Mouse (Mus musculus) stomach, embryonic 15.5 days (tissue): Measurements from ENCODE around the gene Mlkl. TPM values are rescaled to one million over a fixed set of nuclear protein-coding genes. Genes with fewer than 3 reads are reported as not detected.
"Not testable (repeated sequence)": the region's sequence is repeated elsewhere in the genome, so short reads cannot be mapped to it uniquely, and the experiment has no call there.

Experiments
- ATAC-seq: fragments of 200-750 bp; cut with Nextera tagmentation; 2 replicates; pipeline ENCODE4 v1.8.0; 2017; ENCODE audit warnings: low read depth, moderate number of reproducible peaks, moderate TSS enrichment; ENCODE audit not compliant: insufficient read depth, low FRiP score
- H3K27ac ChIP-seq: fragments of 300-500 bp; sonication (generic); 2 replicates; pipeline ENCODE4 v1.5.1; 2015; ENCODE audit warnings: mild to moderate bottlenecking, inconsistent platforms
- H3K27me3 ChIP-seq: fragments of 300-500 bp; sonication (generic); replicated peaks from 2 replicates; pipeline ENCODE4 v1.6.1; 2015; ENCODE audit warnings: inconsistent platforms
- H3K36me3 ChIP-seq: fragments of 300-500 bp; sonication (generic); 2 replicates; pipeline ENCODE4 v1.6.1; 2015; ENCODE audit warnings: inconsistent platforms
- H3K4me1 ChIP-seq: fragments of 300-500 bp; sonication (generic); 2 replicates; pipeline ENCODE4 v1.6.1; 2015; ENCODE audit warnings: inconsistent platforms
- H3K4me2 ChIP-seq: fragments of 300-500 bp; sonication (generic); 2 replicates; pipeline ENCODE4 v1.6.1; 2015; ENCODE audit warnings: mild to moderate bottlenecking, inconsistent platforms
- H3K4me3 ChIP-seq: fragments of 300-500 bp; sonication (generic); replicated peaks from 2 replicates; pipeline ENCODE4 v1.5.1; 2015; ENCODE audit warnings: inconsistent platforms
- H3K9ac ChIP-seq: fragments of 300-500 bp; sonication (generic); 2 replicates; pipeline ENCODE4 v1.6.1; 2015; ENCODE audit warnings: inconsistent platforms
- H3K9me3 ChIP-seq: fragments of 300-500 bp; sonication (generic); 2 replicates; pipeline ENCODE4 v1.6.1; 2016; ENCODE audit warnings: inconsistent platforms
- WGBS: fragments of 180-500 bp; shearing (Covaris S2); methylation state at CpG from one replicate; pipeline ENCODE4 v1.1.7; 2015; 5-methylcytosine and 5-hydroxymethylcytosine counted together
- polyA plus RNA-seq: library from polyadenylated mRNA; unstranded; fragments of >200 nt; fragmentation: Nextera tagmentation; extraction: Ambion mirVana; gene quantifications from 2 replicates; pipeline ENCODE4 v1.2.1, GENCODE M21; 2015

The Mlkl gene
- polyA plus RNA-seq, 1 experiment from 2014 or later = 2.4 TPM

DNA sequence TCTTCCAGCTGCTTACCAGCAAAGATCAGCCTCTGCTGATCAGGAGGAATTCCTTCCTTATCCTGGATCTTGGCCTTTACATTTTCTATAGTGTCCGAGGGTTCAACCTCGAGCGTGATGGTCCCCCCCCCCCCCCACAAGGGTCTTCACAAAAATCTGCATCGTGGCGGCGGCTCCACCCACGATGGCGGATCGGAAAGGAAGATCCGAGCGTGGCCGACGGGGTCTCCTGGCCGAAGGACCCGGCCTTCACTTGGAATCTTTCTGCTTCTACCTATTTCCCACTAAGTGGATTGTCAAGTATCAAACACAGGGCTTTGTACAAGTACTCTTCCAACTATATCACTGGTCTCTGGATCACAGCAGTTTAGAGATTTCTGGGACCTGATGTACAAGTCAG lies 28.0 kb downstream of the Mlkl start:
- 94% methylated on average over 15 of the region's 15 CpGs for WGBS
- H3K9ac ChIP-seq, H3K27ac ChIP-seq, H3K27me3 ChIP-seq, H3K4me1 ChIP-seq, H3K4me2 ChIP-seq, ATAC-seq, H3K4me3 ChIP-seq, H3K36me3 ChIP-seq, H3K9me3 ChIP-seq: not testable (repeated sequence)

DNA sequence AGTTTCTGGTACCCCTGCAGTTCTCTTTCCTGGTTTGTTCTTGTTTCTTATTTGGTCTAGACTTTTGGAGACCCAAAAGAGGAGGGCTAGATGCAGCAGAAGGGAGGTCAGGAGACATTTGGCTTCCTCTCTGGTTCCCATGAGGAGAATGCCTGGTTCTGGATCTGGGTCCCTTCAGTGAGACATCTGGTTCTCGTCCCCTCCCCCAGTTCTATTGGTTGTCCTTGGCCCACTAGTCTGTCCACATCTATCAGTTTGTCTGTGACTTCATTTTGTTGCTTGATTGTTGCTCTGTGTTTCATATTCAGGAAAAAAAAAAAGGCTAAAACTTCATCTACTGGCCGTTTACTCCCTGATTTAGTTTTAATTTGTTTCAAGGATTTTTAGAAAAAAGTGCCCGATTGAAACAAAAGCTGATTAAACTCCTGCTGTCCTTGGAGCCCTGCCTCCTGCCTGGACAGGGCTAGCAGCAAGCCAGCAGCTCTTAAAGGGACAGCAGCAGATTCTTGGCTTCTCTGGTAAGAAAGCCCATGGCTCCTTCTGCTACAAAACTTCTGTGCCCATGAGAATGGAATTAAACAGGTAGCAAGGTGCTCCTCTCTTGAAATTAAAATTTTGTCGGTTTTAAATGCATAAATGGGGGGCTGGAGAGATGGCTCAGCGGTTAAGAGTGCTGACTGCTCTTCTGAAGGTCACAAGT lies 32.8 kb downstream of the Mlkl start:
- H3K4me3 ChIP-seq = no peak overlapping the region
- ATAC-seq = no peak
- H3K27me3 ChIP-seq = no peaks in the 10 kb centered on the region
- H3K9ac ChIP-seq = no peak overlapping the region
- H3K4me1 ChIP-seq = no peaks in the 10 kb centered on the region
- 29% methylated on average over 5 of the region's 5 CpGs for WGBS
- no peaks in the 10 kb centered on the region for H3K36me3 ChIP-seq
- H3K4me2 ChIP-seq = no peak overlapping the region
- H3K9me3 ChIP-seq = no peaks in the 10 kb centered on the region
- H3K27ac ChIP-seq = no peak overlapping the region

DNA sequence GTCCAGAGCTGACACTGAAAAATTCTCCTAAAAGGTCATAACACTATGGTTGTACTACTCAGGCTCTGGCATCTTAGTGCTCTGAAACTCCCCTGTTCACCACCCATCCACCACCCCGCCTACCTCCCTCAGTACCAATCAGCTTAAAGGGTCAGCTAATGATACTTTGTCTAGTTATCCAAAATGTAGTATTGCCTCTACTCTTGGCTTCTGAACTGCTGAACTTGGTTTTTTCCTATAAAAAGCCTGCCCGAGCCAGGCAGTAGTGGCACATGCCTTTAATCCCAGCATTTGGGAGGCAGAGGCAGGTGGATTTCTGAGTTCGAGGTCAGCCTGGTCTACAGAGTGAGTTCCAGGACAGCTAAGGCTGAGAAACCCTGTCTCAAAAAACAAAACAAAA lies 33.6 kb downstream of the Mlkl start:
- no peaks in the 10 kb centered on the region for H3K9me3 ChIP-seq
- no peak overlapping the region for H3K4me2 ChIP-seq
- H3K9ac ChIP-seq = no peak overlapping the region
- no peak overlapping the region for H3K4me3 ChIP-seq
- 87% methylated on average over 3 of the region's 3 CpGs for WGBS
- H3K36me3 ChIP-seq = no peaks in the 10 kb centered on the region
- ATAC-seq = no peak
- 0 out of 2 replicates have a peak, but pooled peaks cover under 1% of the 10 kb centered on the region for H3K4me1 ChIP-seq
- no peaks in the 10 kb centered on the region for H3K27me3 ChIP-seq
- H3K27ac ChIP-seq = no peak overlapping the region

DNA sequence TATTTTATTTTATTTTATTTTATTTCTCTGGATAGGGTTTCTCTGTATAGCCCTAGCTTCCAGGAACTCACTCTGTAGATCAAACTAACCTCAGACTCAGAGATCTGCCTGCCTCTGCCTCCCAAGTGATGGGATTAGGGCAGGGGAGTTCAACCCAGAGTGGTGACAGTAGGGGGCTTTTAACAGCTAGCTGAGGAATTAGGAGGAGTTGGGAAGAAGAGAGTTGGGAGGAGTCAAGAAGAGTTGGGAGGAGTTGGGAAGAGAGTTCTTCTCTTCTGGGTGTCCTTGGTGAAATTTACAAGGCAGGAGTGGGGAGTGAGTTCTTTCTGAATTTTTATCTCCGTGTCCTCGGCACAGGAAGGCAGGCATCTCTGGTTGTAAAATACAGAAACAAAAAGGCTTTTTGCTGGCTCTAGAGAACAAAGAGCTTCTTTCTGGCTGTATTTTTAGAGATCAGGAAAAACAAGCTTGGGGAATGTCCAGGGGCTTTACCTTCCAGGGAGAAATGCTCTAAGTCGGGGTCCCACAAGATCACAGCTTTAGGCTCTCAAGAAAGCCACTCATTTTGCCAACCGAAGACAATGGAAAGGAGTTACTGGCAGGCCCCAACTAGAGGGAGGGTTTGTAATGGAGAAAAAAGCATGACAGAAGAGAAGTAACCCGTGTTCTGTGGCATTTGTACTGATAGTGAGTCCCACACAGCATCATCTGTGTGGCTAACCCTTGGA lies 34.7 kb downstream of the Mlkl start:
- not testable (repeated sequence) for ATAC-seq, H3K27ac ChIP-seq
- WGBS = 78% methylated on average over 5 of the region's 5 CpGs

DNA sequence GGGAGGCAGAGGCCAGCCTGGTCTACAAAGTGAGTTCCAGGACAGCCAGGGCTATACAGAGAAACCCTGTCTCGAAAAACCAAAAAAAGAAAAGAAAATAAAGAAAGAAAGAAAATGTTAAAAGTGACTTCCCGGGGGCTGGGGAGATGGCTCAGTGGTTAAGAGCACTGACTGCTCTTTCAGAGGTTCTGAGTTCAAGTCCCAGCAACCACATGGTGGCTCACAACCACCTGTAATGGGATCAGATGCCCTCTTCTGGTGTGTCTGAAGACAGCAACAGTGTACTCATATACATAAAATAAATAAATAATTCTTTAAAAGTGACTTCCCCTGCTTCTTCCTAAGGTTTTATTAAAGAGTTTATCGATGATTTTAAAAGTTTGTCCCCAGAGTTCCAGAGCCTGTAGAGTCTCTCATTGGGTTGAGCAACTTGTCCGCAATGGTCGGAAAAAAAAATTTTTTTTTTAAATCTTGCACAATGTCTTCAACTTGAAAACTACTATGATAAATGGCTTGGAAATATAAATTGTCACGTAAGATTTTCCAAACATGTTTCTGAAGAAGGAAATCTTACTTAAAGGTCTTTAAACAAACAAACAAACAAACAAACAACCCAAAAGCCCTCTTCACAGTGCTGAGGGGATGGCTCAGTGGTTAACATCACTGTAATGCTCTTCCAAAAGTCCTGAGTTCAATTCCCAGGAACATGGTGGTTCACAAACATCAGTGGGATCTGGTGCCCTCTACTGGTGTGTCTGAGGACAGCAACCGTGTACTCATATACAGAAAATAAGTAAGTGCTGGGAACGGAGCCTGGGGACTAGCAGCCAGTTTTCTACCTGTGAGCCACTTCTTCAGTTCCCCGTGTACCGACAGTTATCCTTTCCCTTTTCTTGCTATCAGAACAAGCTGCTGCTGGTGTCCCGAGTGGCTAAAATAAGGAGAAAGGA lies 37.1 kb downstream of the Mlkl start:
- Histone ChIP-seq H3K4me3 (peak overlapping the region; percentile 94), H3K4me2 (peak overlapping the region; percentile 55), H3K36me3 (0 out of 2 replicates have a peak, but pooled peaks cover 3% of the 10 kb centered on the region), H3K9me3 (no peaks in the 10 kb centered on the region), H3K27ac (peak overlapping the region; percentile 67), H3K4me1 (peaks cover 8% of the 10 kb centered on the region; the same call in 1 of the 2 replicates), H3K27me3 (no peaks in the 10 kb centered on the region), H3K9ac (no peak overlapping the region)
- 61% methylated on average over 11 of the region's 11 CpGs for WGBS
- no peak for ATAC-seq

More for the DNA sequence above, 34.7 kb downstream of the Mlkl start:
- H3K4me2 ChIP-seq, H3K4me1 ChIP-seq, H3K27me3 ChIP-seq, H3K4me3 ChIP-seq, H3K36me3 ChIP-seq, H3K9ac ChIP-seq, H3K9me3 ChIP-seq: not testable (repeated sequence)

DNA sequence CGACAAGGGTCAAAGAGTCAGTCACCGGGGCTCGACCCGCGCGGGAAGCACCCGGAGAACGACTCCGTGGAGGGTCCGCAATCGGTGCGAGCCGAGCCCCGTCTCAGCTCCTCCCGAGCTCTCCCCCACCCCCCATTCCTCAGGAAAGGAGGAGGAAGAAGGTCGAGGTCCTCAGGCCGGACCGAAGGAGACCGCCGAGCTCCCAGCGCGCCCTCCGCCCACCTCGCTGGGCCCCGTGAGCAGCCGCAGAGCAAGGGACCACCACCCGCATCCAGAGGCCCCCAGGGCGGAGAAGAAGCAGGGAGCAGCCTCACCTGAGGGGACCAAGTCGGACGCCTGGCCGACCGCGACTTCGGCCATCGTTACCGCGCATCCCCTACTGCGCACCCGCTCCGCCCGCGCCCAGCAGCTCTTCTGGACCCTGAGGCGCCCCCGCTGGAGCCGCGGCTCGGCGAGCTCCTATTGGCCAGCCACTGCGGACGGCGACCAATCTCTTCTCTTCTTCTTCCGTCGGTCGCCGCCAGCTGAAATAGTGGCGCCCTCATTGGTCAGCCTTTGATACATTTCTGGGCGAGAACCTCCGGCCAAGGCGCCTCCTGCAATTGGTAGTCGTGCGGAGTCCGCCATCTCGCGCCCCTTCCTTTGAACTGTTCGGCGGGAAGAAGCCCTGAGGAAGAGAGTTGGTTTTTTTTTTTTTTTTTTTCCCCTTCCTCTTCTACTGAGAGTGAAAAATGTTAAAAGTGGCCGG lies 38.0 kb downstream of the Mlkl start, which contains the start of gene Rfwd3:
Gene Rfwd3, minus strand, starts transcription at position 402 of the 748 bp plus-strand sequence.
- H3K4me2 ChIP-seq = peak within 1 kb of the TSS; percentile 64
- H3K4me3 ChIP-seq = peak within 1 kb of the TSS; percentile 94
- H3K27me3 ChIP-seq = no peaks in the 10 kb centered on the region
- no peaks in the 10 kb centered on the region for H3K9me3 ChIP-seq
- H3K36me3 ChIP-seq = peaks cover 10% of the 10 kb centered on the region; the same call in 1 of the 2 replicates
- peak; percentile 99 for ATAC-seq
- H3K4me1 ChIP-seq = peaks cover 8% of the 10 kb centered on the region; the same call in 1 of the 2 replicates
- H3K27ac ChIP-seq = peak within 1 kb of the TSS; percentile 95
- 0% methylated on average over 64 of the region's 67 CpGs for WGBS
- peak within 1 kb of the TSS; percentile 87 for H3K9ac ChIP-seq

DNA sequence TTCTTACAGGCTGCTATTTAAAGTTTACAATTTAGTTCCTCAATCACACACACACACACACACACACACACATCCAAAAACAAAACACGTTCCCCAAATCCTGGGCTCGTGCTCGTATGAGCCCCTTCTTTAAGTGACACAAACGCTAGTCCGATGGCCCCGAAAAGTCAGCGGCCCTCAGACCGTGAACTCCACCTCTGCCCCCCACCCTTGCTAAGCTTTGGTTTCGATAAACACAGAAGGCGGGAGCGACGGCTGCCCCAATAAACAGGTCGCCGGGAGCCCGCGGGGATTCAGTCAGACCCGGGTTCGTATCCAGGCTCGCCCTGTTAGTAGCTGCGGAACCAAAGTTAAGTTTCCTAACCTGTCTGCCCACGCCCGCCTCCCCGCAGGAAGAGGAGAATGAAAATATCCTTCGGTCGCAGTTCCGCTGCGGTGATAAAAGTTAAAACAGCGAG lies 38.6 kb downstream of the Mlkl start:
- no peak; the same call in 1 of the 2 replicates for ATAC-seq
- peaks cover 8% of the 10 kb centered on the region; the same call in 1 of the 2 replicates for H3K4me1 ChIP-seq
- no peaks in the 10 kb centered on the region for H3K27me3 ChIP-seq
- H3K36me3 ChIP-seq = peaks cover 11% of the 10 kb centered on the region
- H3K9me3 ChIP-seq = no peaks in the 10 kb centered on the region
- H3K9ac ChIP-seq = peak overlapping the region; percentile 87
- H3K4me3 ChIP-seq = peak overlapping the region; percentile 94
- peak overlapping the region; percentile 64 for H3K4me2 ChIP-seq
- WGBS = under 1% methylated on average over 28 of the region's 28 CpGs
- peak overlapping the region; percentile 95 for H3K27ac ChIP-seq

DNA sequence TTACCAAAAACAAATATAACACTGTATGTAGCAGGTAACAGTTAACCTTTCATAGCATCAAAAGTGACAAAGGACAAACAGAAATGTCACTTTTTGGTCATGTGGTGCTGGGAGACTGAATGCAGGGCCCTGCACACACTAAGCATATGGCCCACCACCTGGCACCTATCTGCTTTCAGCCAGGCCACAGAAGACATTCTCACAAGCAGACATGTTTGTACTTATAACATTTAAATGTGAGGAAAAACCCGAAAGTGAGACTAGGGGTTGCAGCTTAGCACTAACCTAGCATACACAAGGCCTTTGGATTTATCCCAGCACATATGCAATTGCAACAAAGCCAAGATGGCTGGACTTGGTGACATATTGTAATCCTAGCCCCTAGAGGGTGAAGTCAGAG lies 40.0 kb downstream of the Mlkl start:
- ATAC-seq = no peak
- peaks cover 8% of the 10 kb centered on the region; the same call in 1 of the 2 replicates for H3K4me1 ChIP-seq
- no peak overlapping the region for H3K27ac ChIP-seq
- no peak overlapping the region for H3K4me3 ChIP-seq
- H3K36me3 ChIP-seq = peaks cover 15% of the 10 kb centered on the region
- peak overlapping the region; percentile 32; the same call in 1 of the 2 replicates for H3K4me2 ChIP-seq
- no peaks in the 10 kb centered on the region for H3K27me3 ChIP-seq
- H3K9me3 ChIP-seq = no peaks in the 10 kb centered on the region
- 80% methylated on average over 1 of the region's 1 CpGs for WGBS
- H3K9ac ChIP-seq = no peak overlapping the region

DNA sequence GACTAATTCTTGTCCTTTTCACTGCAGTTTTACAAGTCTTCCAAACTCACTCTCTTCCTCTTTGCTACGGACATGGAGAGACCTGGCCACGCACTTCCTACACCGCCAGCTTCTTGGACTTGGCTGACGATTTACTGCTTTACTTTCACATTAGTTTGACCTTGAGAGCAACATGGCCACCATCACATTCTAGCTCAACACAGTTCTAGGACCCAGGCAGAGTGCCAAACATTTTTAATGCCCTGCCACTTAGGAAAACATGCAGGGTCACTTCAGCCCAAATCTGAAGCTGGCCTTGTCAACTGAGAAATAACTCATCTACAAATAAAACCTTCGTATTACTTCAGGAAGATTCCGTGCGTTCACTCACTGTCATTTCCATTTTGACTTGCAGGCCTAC lies 46.2 kb downstream of the Mlkl start:
- WGBS = 89% methylated on average over 7 of the region's 7 CpGs
- H3K27ac ChIP-seq = no peak overlapping the region
- H3K4me3 ChIP-seq = no peak overlapping the region
- peaks cover 54% of the 10 kb centered on the region for H3K36me3 ChIP-seq
- H3K9me3 ChIP-seq = no peaks in the 10 kb centered on the region
- H3K4me1 ChIP-seq = no peaks in the 10 kb centered on the region
- ATAC-seq = no peak
- H3K27me3 ChIP-seq = no peaks in the 10 kb centered on the region
- no peak overlapping the region for H3K4me2 ChIP-seq
- no peak overlapping the region for H3K9ac ChIP-seq

DNA sequence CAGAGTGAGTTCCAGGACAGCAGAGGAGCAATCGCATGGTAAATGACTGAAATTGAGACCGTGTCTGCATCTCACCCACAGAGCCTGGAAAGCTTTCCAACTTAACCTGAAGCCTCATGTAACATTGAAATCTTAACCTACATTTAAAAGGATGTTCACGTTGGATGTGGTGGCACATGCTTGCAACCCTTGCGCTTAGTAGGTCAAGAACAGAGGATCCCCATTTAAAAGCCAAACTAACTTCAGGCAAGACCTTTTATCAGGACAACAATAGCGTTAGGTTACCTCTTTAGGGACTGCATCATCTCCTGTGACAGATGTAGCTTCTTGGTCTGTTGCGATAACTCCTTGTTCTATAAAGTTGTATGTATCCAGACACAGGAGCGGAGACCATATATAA lies 47.4 kb downstream of the Mlkl start:
- no peak overlapping the region for H3K27ac ChIP-seq
- H3K27me3 ChIP-seq = no peaks in the 10 kb centered on the region
- no peaks in the 10 kb centered on the region for H3K9me3 ChIP-seq
- ATAC-seq = no peak
- no peaks in the 10 kb centered on the region for H3K4me1 ChIP-seq
- no peak overlapping the region for H3K9ac ChIP-seq
- H3K4me2 ChIP-seq = no peak overlapping the region
- WGBS = 98% methylated on average over 7 of the region's 7 CpGs
- peaks cover 61% of the 10 kb centered on the region for H3K36me3 ChIP-seq
- H3K4me3 ChIP-seq = no peak overlapping the region

DNA sequence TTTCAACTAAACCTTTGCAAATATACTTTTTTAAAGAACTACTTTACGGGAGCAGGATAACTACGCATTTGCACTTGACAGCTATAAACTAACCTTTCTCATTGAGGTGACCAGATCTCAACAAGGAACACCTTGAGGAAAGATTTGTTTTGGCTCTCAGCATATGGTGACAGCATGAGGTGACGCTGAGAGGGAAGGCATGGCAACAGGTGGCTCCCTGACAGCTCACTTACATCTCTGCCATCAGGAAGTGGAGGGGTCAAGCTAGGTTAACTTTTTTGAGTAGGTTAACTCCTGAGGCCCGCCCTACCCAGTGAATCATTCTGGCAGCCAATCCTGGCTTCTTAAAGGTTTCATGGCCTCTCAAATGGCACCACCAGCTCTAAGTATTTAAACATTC lies 52.4 kb downstream of the Mlkl start:
- Histone ChIP-seq H3K4me3 (no peak overlapping the region), H3K27ac (no peak overlapping the region), H3K36me3 (peaks cover 68% of the 10 kb centered on the region), H3K4me1 (no peaks in the 10 kb centered on the region), H3K9me3 (no peaks in the 10 kb centered on the region), H3K27me3 (no peaks in the 10 kb centered on the region), H3K4me2 (no peak overlapping the region), H3K9ac (no peak overlapping the region)
- ATAC-seq = no peak
- WGBS = 68% methylated on average over 4 of the region's 4 CpGs
